8 mouse cellular contexts compared by ENCODE assay signal in the genomic region with DNA sequence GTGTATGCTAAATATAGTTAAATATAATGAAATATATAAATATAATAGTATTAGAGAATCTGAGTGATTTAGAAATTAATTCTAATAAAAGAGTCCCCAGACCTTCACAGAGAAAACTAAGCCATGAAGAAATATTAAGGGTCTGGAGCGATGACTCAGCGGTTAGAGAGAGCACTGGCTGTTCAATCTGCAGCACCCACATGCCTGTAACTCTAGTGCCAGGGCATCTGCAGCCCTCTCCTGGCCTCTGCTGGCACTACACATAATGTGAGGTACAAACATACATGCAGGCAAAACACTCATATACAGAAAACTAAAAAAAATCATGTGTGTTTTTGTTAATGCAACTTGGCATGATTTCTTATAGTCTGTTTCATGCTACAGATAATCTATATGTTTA. TPM values are rescaled to one million over a fixed set of nuclear protein-coding genes. Genes with fewer than 3 reads are reported as not detected.
DNase-seq lines count a peak whose midpoint lies in the region; ATAC-seq and TF ChIP-seq lines count a peak whose summit lies in the region.

No protein-coding gene starts in this region.

- no peak overlapping the region for H3K9ac ChIP-seq in kidney, postnatal 0 days (ENCODE audit: low read depth, low read length)
- H3K9ac ChIP-seq in kidney, embryonic 16.5 days (replicated peaks; ENCODE audit: low read length), result no peak overlapping the region
- no peak overlapping the region for H3K9ac ChIP-seq in CH12.LX (ENCODE audit: insufficient read depth, low read depth)

- H3K4me1 ChIP-seq in kidney, postnatal 0 days (replicated peaks; ENCODE audit: insufficient read depth, low read length), result no peaks in the 10 kb centered on the region
- H3K4me1 ChIP-seq in kidney, embryonic 16.5 days (ENCODE audit: insufficient read depth, low read length), result no peaks in the 10 kb centered on the region
- no peaks in the 10 kb centered on the region for H3K4me1 ChIP-seq in CH12.LX (ENCODE audit: control insufficient read depth in 1 of 2, insufficient read depth in 2 of 2)

- no peaks in the 10 kb centered on the region for H3K27me3 ChIP-seq in kidney, postnatal 0 days (ENCODE audit: insufficient read depth, low read length)
- H3K27me3 ChIP-seq in kidney, embryonic 16.5 days (ENCODE audit: insufficient read depth, low read length), result no peaks in the 10 kb centered on the region
- H3K27me3 ChIP-seq in CH12.LX (replicated peaks), result no peaks in the 10 kb centered on the region

- TF ChIP-seq CTCF in kidney, postnatal 0 days (IDR thresholded peaks at IDR 0.05; ENCODE audit: low read depth), result peak; percentile 53
- peak in 1 of 2 experiments; percentile 62; a peak in 2 of 4 replicates for TF ChIP-seq CTCF in CH12.LX (conservative IDR thresholded peaks at IDR 0.05 in 1 of 2, IDR thresholded peaks at IDR 0.05 in 1 of 2; ENCODE audit: low read depth in 2 of 2, low read length in 2 of 2)

- in situ Hi-C loops in CH12.LX (cut with MboI; ENCODE audit: low pct_ligation_motif_present, low pct_unique_long_range_greater_than_20kb, low sequenced_read_pairs), result no loop called here

- peak; percentile 8 for DNase-seq in kidney, postnatal 0 days (ENCODE audit: low spot score)
- DNase-seq in CH12.LX (ENCODE audit: extremely low read depth), result peak; percentile 57
- peak; percentile 43 for DNase-seq in c-Kit-positive CD71-positive TER-119-negative erythroid progenitor cells, embryonic 14.5 days (ENCODE audit: low read depth)
- no peak for DNase-seq in ovary, adult 18-20 months (ENCODE audit: low spot score)
- no peak for DNase-seq in cerebellum, adult 11-12 months
- DNase-seq in frontal cortex, postnatal 25 days (ENCODE audit: low spot score in 2 of 2), result no peak

- TF ChIP-seq RAD21 in CH12.LX (IDR thresholded peaks at IDR 0.05; ENCODE audit: low read depth, low read length), result peak; percentile 53

- H3K27ac ChIP-seq in kidney, postnatal 0 days, result no peak overlapping the region
- no peak overlapping the region for H3K27ac ChIP-seq in kidney, embryonic 16.5 days (ENCODE audit: low read length)
- H3K27ac ChIP-seq in CH12.LX (ENCODE audit: insufficient read depth, low read depth), result no peak overlapping the region

- no peaks in the 10 kb centered on the region for H3K79me2 ChIP-seq in CH12.LX (replicated peaks; ENCODE audit: control insufficient read depth, extremely low read depth, insufficient read depth, poor library complexity, severe bottlenecking)

- H3K36me3 ChIP-seq in kidney, postnatal 0 days (ENCODE audit: insufficient read depth, low read length), result 0 out of 2 replicates have a peak, but pooled peaks cover 2% of the 10 kb centered on the region
- peaks cover 6% of the 10 kb centered on the region; the same call in 1 of the 2 replicates for H3K36me3 ChIP-seq in kidney, embryonic 16.5 days (ENCODE audit: insufficient read depth, low read length)
- H3K36me3 ChIP-seq in CH12.LX (replicated peaks in 1 of 2; ENCODE audit: control insufficient read depth in 1 of 2, insufficient read depth in 1 of 2, low read length in 1 of 2), result peaks cover 22 to 45% of the 10 kb centered on the region in 2 experiments

- no peak for TF ChIP-seq POLR2A in CH12.LX (IDR thresholded peaks at IDR 0.05; ENCODE audit: low read depth, low read length)

- dilution Hi-C loops in CH12.LX (cut with MboI; ENCODE audit: extremely low pct_ligation_motif_present, extremely low pct_unique_long_range_greater_than_20kb, low sequenced_read_pairs), result no loop called here

- 84% methylated on average over 2 of the region's 2 CpGs for WGBS in kidney, postnatal 0 days
- 93% methylated on average over 2 of the region's 2 CpGs for WGBS in kidney, embryonic 16.5 days

- no peaks in the 10 kb centered on the region for H3K9me3 ChIP-seq in kidney, postnatal 0 days (replicated peaks; ENCODE audit: low read length)
- H3K9me3 ChIP-seq in kidney, embryonic 16.5 days (ENCODE audit: low read length), result no peaks in the 10 kb centered on the region
- H3K9me3 ChIP-seq in CH12.LX (replicated peaks; ENCODE audit: low read length), result no peaks in the 10 kb centered on the region

- no peak for TF ChIP-seq EP300 in CH12.LX (IDR thresholded peaks at IDR 0.05; ENCODE audit: low read length)

- ATAC-seq in kidney, postnatal 0 days (replicated peaks; ENCODE audit: low FRiP score, low read depth), result no peak
- no peak for ATAC-seq in kidney, embryonic 16.5 days (ENCODE audit: low FRiP score, low TSS enrichment)
- peak; percentile 100 for ATAC-seq in megakaryocyte progenitor cell, adult 5-6 weeks (replicated peaks; ENCODE audit: poor library complexity)

- no peak overlapping the region for H3K4me2 ChIP-seq in kidney, postnatal 0 days (ENCODE audit: low read length)
- no peak overlapping the region for H3K4me2 ChIP-seq in kidney, embryonic 16.5 days (replicated peaks; ENCODE audit: low read depth, low read length)
- no peak overlapping the region for H3K4me2 ChIP-seq in CH12.LX (ENCODE audit: insufficient read depth, low read depth, poor library complexity, severe bottlenecking)

- H3K4me3 ChIP-seq in kidney, postnatal 0 days (replicated peaks; ENCODE audit: low read depth, low read length), result no peak overlapping the region
- H3K4me3 ChIP-seq in kidney, embryonic 16.5 days (ENCODE audit: low read length), result no peak overlapping the region
- no peak overlapping the region for H3K4me3 ChIP-seq in CH12.LX (replicated peaks in 1 of 3; ENCODE audit: low read depth in 2 of 3, low read length in 2 of 3, poor library complexity in 1 of 3)

TF ChIP-seq in CH12.LX, 34 proteins besides CTCF, POLR2A, EP300 and RAD21:
- TF ChIP-seq MAFK (IDR thresholded peaks at IDR 0.05; ENCODE audit: insufficient replicate concordance, low read length) (peak; percentile 88), E2F4 (IDR thresholded peaks at IDR 0.05; ENCODE audit: insufficient replicate concordance, low read depth, low read length) (no peak), MYC (IDR thresholded peaks at IDR 0.05; ENCODE audit: low read depth, low read length) (0 out of 2 replicates have a peak, but pooled peaks have one; percentile 35), JUN (IDR thresholded peaks at IDR 0.05; ENCODE audit: insufficient read depth, low read depth, low read length) (no peak), SMC3 (IDR thresholded peaks at IDR 0.05; ENCODE audit: low read depth, low read length) (peak; percentile 49)

RNA-seq across cellular contexts. Expression of gene Nkap, which starts 18.4 kb away (rescaled TPM):
- 12.1 and 12.8 TPM in 2 replicates for polyA plus RNA-seq in kidney, postnatal 0 days (2015; fragmentation: Nextera tagmentation; extraction: Ambion mirVana)
- polyA plus RNA-seq in kidney, embryonic 16.5 days (2015; fragmentation: Nextera tagmentation; extraction: Ambion mirVana), result 15.7 and 16.6 TPM in 2 replicates
- total RNA-seq in CH12.LX (2012; rRNA removed) (10.5 and 11.6 TPM in 2 replicates), CH12.LX (2014; rRNA removed) (19.4 TPM in 2 replicates)
- polyA plus RNA-seq in CH12.LX (2012; ENCODE audit: insufficient read length, low read depth), result 17.4 and 28.2 TPM in 2 replicates
- 20.9 and 22.5 TPM in 2 replicates for total RNA-seq in megakaryocyte progenitor cell, adult 5-6 weeks (2015)
- 29.1 and 34.3 TPM in 2 replicates for total RNA-seq in megakaryocyte progenitor cell, adult 5-6 weeks (2017)

RNA-seq across cellular contexts. Expression of gene Akap14, which starts 23.7 kb away (rescaled TPM):
- polyA plus RNA-seq in kidney, postnatal 0 days (2015; fragmentation: Nextera tagmentation; extraction: Ambion mirVana), result not detected in 2 replicates
- not detected in 2 replicates for polyA plus RNA-seq in kidney, embryonic 16.5 days (2015; fragmentation: Nextera tagmentation; extraction: Ambion mirVana)
- total RNA-seq in CH12.LX (2012; rRNA removed) (not detected in 2 replicates), CH12.LX (2014; rRNA removed) (not detected in 2 replicates)
- 0.17 TPM in 1 of 2 replicates, not detected in the other for polyA plus RNA-seq in CH12.LX (2012; ENCODE audit: insufficient read length, low read depth)
- total RNA-seq in megakaryocyte progenitor cell, adult 5-6 weeks (2015), result 0.20 TPM in 1 of 2 replicates, not detected in the other
- total RNA-seq in megakaryocyte progenitor cell, adult 5-6 weeks (2017), result not detected in 2 replicates

RNA-seq across cellular contexts. Expression of gene Upf3b, which starts 34.8 kb away (rescaled TPM):
- polyA plus RNA-seq in kidney, postnatal 0 days (2015; fragmentation: Nextera tagmentation; extraction: Ambion mirVana), result 17.2 TPM in 2 replicates
- polyA plus RNA-seq in kidney, embryonic 16.5 days (2015; fragmentation: Nextera tagmentation; extraction: Ambion mirVana), result 17.1 and 22.3 TPM in 2 replicates
- total RNA-seq in CH12.LX (2012; rRNA removed) (14.2 and 15.2 TPM in 2 replicates), CH12.LX (2014; rRNA removed) (13.4 and 15.7 TPM in 2 replicates)
- polyA plus RNA-seq in CH12.LX (2012; ENCODE audit: insufficient read length, low read depth), result 49.6 and 57.7 TPM in 2 replicates
- total RNA-seq in megakaryocyte progenitor cell, adult 5-6 weeks (2015), result 55.0 and 70.9 TPM in 2 replicates
- total RNA-seq in megakaryocyte progenitor cell, adult 5-6 weeks (2017), result 57.4 and 71.0 TPM in 2 replicates

RNA-seq across cellular contexts. Expression of gene Ndufa1, which starts 46.0 kb away (rescaled TPM):
- polyA plus RNA-seq in kidney, postnatal 0 days (2015; fragmentation: Nextera tagmentation; extraction: Ambion mirVana), result 715 and 799 TPM in 2 replicates
- polyA plus RNA-seq in kidney, embryonic 16.5 days (2015; fragmentation: Nextera tagmentation; extraction: Ambion mirVana), result 432 and 458 TPM in 2 replicates
- 268 and 273 TPM in 2 replicates for total RNA-seq in CH12.LX (2012; rRNA removed)
- 165 and 188 TPM in 2 replicates for total RNA-seq in CH12.LX (2014; rRNA removed)
- 190 and 191 TPM in 2 replicates for polyA plus RNA-seq in CH12.LX (2012; ENCODE audit: insufficient read length, low read depth)
- total RNA-seq in megakaryocyte progenitor cell, adult 5-6 weeks (2015), result 169 and 211 TPM in 2 replicates
- 92.0 and 145 TPM in 2 replicates for total RNA-seq in megakaryocyte progenitor cell, adult 5-6 weeks (2017)

RNA-seq across cellular contexts. Expression of gene Rnf113a1, which starts 46.1 kb away (rescaled TPM):
- 8.9 and 9.6 TPM in 2 replicates for polyA plus RNA-seq in kidney, postnatal 0 days (2015; fragmentation: Nextera tagmentation; extraction: Ambion mirVana)
- polyA plus RNA-seq in kidney, embryonic 16.5 days (2015; fragmentation: Nextera tagmentation; extraction: Ambion mirVana), result 7.9 and 9.8 TPM in 2 replicates
- total RNA-seq in CH12.LX (2012; rRNA removed) (9.6 and 12.5 TPM in 2 replicates), CH12.LX (2014; rRNA removed) (10.0 and 11.0 TPM in 2 replicates)
- polyA plus RNA-seq in CH12.LX (2012; ENCODE audit: insufficient read length, low read depth), result 9.9 and 11.1 TPM in 2 replicates
- 6.6 and 9.7 TPM in 2 replicates for total RNA-seq in megakaryocyte progenitor cell, adult 5-6 weeks (2015)
- total RNA-seq in megakaryocyte progenitor cell, adult 5-6 weeks (2017), result 4.4 and 6.0 TPM in 2 replicates

Comparison
In these comparisons a context has a peak if more than half of its experiments do, and no peak if none do; other contexts are left out.
1. DNase-seq: peak in kidney, postnatal 0 days (single experiment), CH12.LX (single experiment) and c-Kit-positive CD71-positive TER-119-negative erythroid progenitor cells, embryonic 14.5 days (single experiment); none in ovary, adult 18-20 months (single experiment), cerebellum, adult 11-12 months (single experiment) and frontal cortex, postnatal 25 days (0 of 2).